Mouse (Mus musculus) midbrain, embryonic 13.5 days (tissue): ENCODE measurements around the gene Rdh12. TPM values are rescaled to one million over a fixed set of nuclear protein-coding genes. Genes with fewer than 3 reads are reported as not detected.
"Not testable (repeated sequence)": the region's sequence is repeated elsewhere in the genome, so short reads cannot be mapped to it uniquely, and the experiment has no call there.

Experiments
- ATAC-seq: fragments of 200-750 bp; cut with Nextera tagmentation; 2 replicates; pipeline ENCODE4 v1.8.0; 2017; ENCODE audit warnings: mild to moderate bottlenecking, moderate TSS enrichment, moderate library complexity
- H3K27ac ChIP-seq: fragments of 300-500 bp; sonication (generic); 2 replicates; pipeline ENCODE4 v1.5.1; 2015; ENCODE audit warnings: inconsistent platforms, mild to moderate bottlenecking, moderate library complexity
- H3K27me3 ChIP-seq: fragments of 300-500 bp; sonication (generic); 2 replicates; pipeline ENCODE4 v1.6.1; 2015; ENCODE audit warnings: mild to moderate bottlenecking, inconsistent platforms
- H3K36me3 ChIP-seq: fragments of 300-500 bp; sonication (generic); 2 replicates; pipeline ENCODE4 v1.6.1; 2015; ENCODE audit warnings: mild to moderate bottlenecking, inconsistent platforms
- H3K4me1 ChIP-seq: fragments of 300-500 bp; sonication (generic); replicated peaks from 2 replicates; pipeline ENCODE4 v1.6.1; 2015; ENCODE audit warnings: inconsistent platforms
- H3K4me2 ChIP-seq: fragments of 300-500 bp; sonication (generic); replicated peaks from 2 replicates; pipeline ENCODE4 v1.6.1; 2015; ENCODE audit warnings: moderate library complexity, mild to moderate bottlenecking, inconsistent platforms
- H3K4me3 ChIP-seq: fragments of 300-500 bp; sonication (generic); replicated peaks from 2 replicates; pipeline ENCODE4 v1.5.1; 2015; ENCODE audit warnings: mild to moderate bottlenecking, inconsistent platforms
- H3K9ac ChIP-seq: fragments of 300-500 bp; sonication (generic); replicated peaks from 2 replicates; pipeline ENCODE4 v1.6.1; 2015; ENCODE audit warnings: mild to moderate bottlenecking, inconsistent platforms
- H3K9me3 ChIP-seq: fragments of 300-500 bp; sonication (generic); 2 replicates; pipeline ENCODE4 v1.6.1; 2016; ENCODE audit warnings: mild to moderate bottlenecking, inconsistent platforms
- WGBS: fragments of 180-500 bp; shearing (Covaris S2); methylation state at CpG from one replicate; pipeline ENCODE4 v1.1.7; 2015; 5-methylcytosine and 5-hydroxymethylcytosine counted together
- polyA plus RNA-seq: library from polyadenylated mRNA; unstranded; fragments of >200 nt; fragmentation: Nextera tagmentation; extraction: Ambion mirVana; gene quantifications from 2 replicates; pipeline ENCODE4 v1.2.1, GENCODE M21; 2015

The Rdh12 gene
- polyA plus RNA-seq: 0.67 and 1.1 TPM in 2 replicates

DNA sequence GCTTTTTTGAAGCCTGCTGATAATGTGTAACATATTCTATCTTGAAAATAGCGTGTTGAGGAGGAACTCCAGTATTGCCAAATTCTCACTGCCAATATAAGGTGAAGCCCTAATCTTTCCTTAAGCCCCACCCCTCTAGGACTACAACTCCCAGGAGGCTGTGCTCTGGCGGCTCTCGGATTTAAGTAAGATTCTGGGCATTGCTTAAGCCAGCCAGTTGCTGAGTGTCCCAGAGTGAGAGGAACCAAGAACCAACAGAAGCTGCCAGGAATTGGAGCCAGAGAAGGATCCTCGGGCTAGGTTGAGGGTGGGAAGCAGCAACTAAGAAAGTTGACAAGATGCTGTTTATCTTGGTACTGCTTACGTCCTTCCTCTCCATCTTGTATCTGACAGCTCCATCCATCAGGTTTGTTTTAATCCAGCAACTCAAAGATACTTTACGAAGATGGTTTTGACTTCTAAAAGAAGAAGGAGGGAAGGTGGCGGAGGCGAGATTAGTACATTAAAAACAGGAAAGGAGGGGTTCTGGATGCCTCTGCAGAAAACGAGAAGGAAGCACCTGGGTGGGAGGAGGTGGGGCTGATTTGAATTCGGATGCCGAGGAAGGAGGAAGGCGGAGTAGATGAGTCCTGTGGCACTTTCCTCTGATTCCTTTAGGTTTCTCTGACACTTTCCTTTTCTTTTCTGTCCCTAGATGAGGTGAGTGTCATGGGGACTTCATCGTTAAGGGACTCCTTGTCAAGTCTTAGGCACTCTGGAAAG lies at the start of gene Rdh12:
Gene Rdh12, plus strand, starts transcription at position 212 of the 762 bp plus-strand sequence.
- H3K9me3 ChIP-seq: no peaks in the 10 kb centered on the region
- WGBS: 5% methylated on average over 13 of the region's 13 CpGs
- 0 out of 2 replicates have a peak, but pooled peaks have one; percentile 53 for ATAC-seq
- peaks cover 10% of the 10 kb centered on the region for H3K4me1 ChIP-seq
- H3K4me2 ChIP-seq: peak within 1 kb of the TSS; percentile 65
- peak within 1 kb of the TSS; percentile 46; the same call in 1 of the 2 replicates for H3K9ac ChIP-seq
- no peaks in the 10 kb centered on the region for H3K36me3 ChIP-seq
- H3K27ac ChIP-seq: no peak within 1 kb of the TSS
- H3K4me3 ChIP-seq: peak within 1 kb of the TSS; percentile 47
- H3K27me3 ChIP-seq: no peaks in the 10 kb centered on the region

DNA sequence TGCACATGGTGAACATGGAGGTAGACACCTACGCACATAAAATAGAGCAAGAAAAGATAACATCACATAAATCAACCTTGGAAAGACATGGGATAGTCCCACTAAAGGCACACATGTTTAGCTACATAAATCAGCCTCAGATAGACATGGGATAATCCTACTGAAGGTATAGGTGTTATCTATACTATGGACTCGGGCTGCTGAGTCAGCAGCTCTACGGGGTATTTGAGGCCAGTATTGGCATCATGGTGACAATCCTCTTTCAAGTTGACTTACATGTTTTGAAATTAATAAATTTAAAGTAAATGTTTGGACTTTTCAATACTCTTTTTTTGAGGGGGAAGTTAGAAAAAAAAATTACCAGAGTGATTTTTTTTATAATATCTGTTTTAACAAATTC lies 45.8 kb upstream of the Rdh12 start:
- Histone ChIP-seq H3K4me2 (no peak overlapping the region), H3K4me3 (no peak overlapping the region), H3K9me3 (no peaks in the 10 kb centered on the region), H3K36me3 (peaks cover 72% of the 10 kb centered on the region), H3K4me1 (no peaks in the 10 kb centered on the region), H3K9ac (no peak overlapping the region), H3K27ac (no peak overlapping the region), H3K27me3 (no peaks in the 10 kb centered on the region)
- no peak for ATAC-seq
- WGBS: 96% methylated on average over 3 of the region's 3 CpGs

DNA sequence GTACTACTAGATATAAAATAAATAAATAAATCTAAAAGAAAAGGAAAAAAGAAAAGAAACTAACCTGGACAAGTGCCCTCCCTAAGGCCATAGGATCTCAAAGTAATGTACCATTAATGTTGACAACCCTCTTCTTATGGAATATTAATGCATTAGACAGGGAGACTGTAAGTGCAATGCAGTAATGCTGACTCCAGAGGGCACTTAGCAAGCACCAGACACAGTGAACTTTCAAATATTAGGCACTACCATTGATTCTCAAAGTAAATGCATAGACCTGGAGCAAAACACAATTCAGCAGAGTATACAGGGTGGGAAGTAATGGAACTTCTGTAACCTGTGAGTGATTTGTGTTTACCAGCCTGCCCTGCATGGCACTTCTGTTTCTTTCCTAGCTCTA lies 39.5 kb upstream of the Rdh12 start:
- H3K4me3 ChIP-seq: no peak overlapping the region
- H3K27me3 ChIP-seq: no peaks in the 10 kb centered on the region
- peaks cover 18% of the 10 kb centered on the region for H3K36me3 ChIP-seq
- no peak overlapping the region for H3K9ac ChIP-seq
- ATAC-seq: no peak
- H3K27ac ChIP-seq: no peak overlapping the region
- no peaks in the 10 kb centered on the region for H3K9me3 ChIP-seq
- no peak overlapping the region for H3K4me2 ChIP-seq
- peaks cover 16% of the 10 kb centered on the region for H3K4me1 ChIP-seq

DNA sequence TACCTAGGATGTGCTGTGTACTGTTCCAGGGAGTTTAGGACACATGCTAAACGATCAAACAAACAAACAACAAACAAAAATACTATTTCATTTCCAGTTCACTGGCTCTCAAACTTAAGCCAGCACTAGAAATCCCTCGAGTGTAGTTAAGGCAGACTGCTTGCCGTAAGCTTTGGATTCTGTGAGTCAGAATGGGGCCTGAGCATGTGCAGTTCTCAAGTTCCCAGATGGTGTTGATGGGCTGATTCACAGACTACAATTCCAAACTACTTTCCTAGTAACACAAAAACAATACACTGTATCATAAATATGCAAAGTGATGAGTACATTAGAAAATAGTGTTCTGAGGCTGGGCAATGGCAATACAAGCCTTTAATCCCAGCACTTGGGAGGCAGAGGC lies 38.3 kb upstream of the Rdh12 start:
- no peak for ATAC-seq
- 89% methylated on average over 3 of the region's 3 CpGs for WGBS
- no peak overlapping the region for H3K27ac ChIP-seq
- H3K27me3 ChIP-seq: no peaks in the 10 kb centered on the region
- H3K4me2 ChIP-seq: no peak overlapping the region
- no peaks in the 10 kb centered on the region for H3K9me3 ChIP-seq
- peaks cover 16% of the 10 kb centered on the region for H3K4me1 ChIP-seq
- H3K9ac ChIP-seq: no peak overlapping the region
- no peak overlapping the region for H3K4me3 ChIP-seq
- H3K36me3 ChIP-seq: peaks cover 11% of the 10 kb centered on the region

DNA sequence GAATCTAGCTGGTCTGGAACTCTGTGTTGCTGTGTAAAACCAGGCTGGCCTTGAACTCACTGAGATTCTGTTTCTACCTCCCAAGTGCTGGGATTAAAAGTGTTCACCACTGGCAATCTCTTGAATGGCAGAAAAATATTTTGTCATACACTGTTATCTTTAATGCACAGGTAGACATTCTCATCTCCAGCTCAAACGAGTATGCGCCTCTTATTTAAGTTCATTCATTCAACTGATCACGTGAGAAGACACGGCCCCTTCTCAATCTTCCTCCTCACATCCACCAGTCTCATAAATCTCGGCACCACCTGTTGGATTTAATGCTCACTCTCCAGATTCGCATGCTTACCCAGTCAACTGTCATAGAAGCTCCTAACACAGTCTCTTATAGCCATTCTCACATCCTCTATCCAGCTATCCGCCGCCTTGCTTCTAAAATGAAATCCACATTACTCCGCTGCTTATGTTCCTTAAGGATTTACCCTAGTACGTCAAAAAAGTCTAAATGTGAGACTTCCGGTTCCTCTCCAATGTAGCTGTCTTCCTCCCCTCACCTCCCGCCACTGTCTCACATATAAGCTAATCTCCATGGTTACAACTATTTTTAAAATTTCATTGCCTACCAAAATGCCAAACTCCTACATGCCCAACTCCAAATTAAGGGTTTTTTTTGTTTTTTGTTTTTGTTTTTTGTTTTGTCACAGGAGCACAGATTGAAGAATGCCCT lies 37.3 kb upstream of the Rdh12 start:
- Histone ChIP-seq H3K27me3 (no peaks in the 10 kb centered on the region), H3K27ac (peak overlapping the region; percentile 94), H3K9ac (peak overlapping the region; percentile 89), H3K4me3 (peak overlapping the region; percentile 99), H3K4me1 (peaks cover 16% of the 10 kb centered on the region), H3K9me3 (no peaks in the 10 kb centered on the region), H3K36me3 (peaks cover 15% of the 10 kb centered on the region), H3K4me2 (peak overlapping the region; percentile 72)
- no peak for ATAC-seq
- 35% methylated on average over 12 of the region's 12 CpGs for WGBS

DNA sequence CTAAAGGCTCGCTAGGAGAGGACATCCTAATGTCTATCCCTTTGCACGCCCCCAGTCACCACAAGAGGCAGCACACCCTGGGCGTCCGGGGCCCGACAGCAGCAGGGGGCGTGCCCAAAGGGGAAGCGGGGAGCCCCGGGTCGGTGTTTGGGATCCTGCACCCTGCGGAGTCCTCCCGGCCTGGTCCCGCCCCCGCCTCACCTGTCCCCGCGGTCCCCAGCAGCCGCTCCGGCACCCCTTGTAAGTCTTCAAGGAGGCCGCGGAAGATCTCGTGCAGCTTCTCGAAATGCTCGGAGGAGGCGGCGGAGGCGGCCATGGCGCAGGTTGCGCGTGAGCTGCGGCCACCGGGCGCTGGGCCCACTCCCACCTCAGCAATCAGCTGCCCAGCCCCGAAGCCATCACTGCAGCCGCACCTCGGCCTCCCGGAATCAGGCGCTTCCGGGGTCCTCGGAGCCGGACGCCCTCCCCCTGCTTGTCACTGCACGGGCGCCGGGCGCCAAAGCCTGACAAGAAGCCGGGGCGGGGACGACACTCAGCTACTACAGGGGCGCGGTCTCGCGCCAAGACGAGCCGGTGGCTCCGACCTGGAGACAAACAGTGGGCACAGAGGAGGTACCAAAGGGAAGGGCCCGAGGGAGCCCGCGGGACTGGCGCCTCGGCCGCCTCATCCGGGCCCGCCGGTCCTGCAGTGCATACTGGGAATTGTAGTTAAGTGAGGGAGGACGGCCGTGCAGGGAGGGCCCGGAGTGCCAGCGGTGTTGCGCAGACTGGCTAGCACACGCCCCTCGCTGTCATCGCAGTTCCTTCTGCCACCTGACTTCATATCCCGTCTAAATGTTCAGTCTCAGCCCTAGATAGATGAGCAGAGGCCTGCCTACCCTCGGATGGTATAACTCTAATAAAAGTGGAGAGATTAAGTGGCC lies 36.4 kb upstream of the Rdh12 start, which contains the start of gene Vti1b:
Gene Vti1b, minus strand, starts transcription at position 649 of the 923 bp plus-strand sequence.
- Histone ChIP-seq H3K9ac (peak within 1 kb of the TSS; percentile 89), H3K9me3 (no peaks in the 10 kb centered on the region), H3K4me2 (peak within 1 kb of the TSS; percentile 72), H3K36me3 (peaks cover 24% of the 10 kb centered on the region), H3K27me3 (no peaks in the 10 kb centered on the region), H3K4me1 (peaks cover 16% of the 10 kb centered on the region), H3K27ac (peak within 1 kb of the TSS; percentile 94), H3K4me3 (peak within 1 kb of the TSS; percentile 99)
- ATAC-seq: peak; percentile 99
- WGBS: under 1% methylated on average over 73 of the region's 73 CpGs

DNA sequence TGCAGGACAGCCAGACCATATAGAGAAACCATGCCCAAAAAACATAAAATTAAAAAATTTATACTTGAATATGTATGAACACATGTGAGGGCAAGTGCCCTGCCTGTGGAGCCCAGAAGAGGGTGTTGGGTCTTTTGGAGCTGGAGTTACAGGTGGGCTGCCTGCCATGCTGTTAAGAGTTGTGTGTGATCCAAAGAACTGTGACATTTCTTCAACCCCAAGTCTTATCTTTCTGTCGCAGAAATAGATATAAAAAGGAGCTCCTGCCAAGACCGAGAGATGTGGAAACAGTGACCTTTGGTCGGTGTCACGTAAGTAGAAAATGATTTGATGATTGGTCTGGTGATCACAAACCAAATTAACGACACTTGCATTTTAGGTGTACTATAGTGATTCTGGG lies 35.0 kb upstream of the Rdh12 start:
- H3K4me2 ChIP-seq: no peak overlapping the region
- no peak for ATAC-seq
- no peaks in the 10 kb centered on the region for H3K27me3 ChIP-seq
- H3K9me3 ChIP-seq: no peaks in the 10 kb centered on the region
- H3K4me3 ChIP-seq: no peak overlapping the region
- H3K4me1 ChIP-seq: peaks cover 16% of the 10 kb centered on the region
- H3K36me3 ChIP-seq: peaks cover 33% of the 10 kb centered on the region
- WGBS: 89% methylated on average over 5 of the region's 5 CpGs
- H3K27ac ChIP-seq: no peak overlapping the region
- no peak overlapping the region for H3K9ac ChIP-seq

DNA sequence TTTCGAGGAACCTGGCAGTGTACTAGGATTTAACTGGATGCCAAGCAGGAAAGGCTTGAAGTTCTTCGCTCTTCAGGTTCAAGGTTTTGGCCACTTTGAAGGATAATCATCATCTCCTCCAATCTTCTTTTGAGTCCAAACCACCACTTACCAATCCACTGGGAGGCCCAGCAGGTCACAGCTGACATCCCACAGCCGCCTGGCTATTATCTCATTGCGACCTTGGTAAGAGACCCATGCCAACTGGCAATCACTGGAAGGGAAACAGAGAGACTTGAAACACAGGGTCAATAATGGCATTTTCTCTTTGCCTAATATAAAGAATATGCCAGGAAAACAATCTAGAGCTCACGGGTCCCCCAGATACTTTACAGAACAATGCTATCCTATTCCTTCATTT lies 32.7 kb upstream of the Rdh12 start:
- Histone ChIP-seq H3K27ac (no peak overlapping the region), H3K27me3 (no peaks in the 10 kb centered on the region), H3K9me3 (no peaks in the 10 kb centered on the region), H3K36me3 (peaks cover 44% of the 10 kb centered on the region), H3K4me1 (peaks cover 7% of the 10 kb centered on the region), H3K4me2 (no peak overlapping the region), H3K9ac (no peak overlapping the region), H3K4me3 (no peak overlapping the region)
- no peak for ATAC-seq
- 93% methylated on average over 5 of the region's 5 CpGs for WGBS

DNA sequence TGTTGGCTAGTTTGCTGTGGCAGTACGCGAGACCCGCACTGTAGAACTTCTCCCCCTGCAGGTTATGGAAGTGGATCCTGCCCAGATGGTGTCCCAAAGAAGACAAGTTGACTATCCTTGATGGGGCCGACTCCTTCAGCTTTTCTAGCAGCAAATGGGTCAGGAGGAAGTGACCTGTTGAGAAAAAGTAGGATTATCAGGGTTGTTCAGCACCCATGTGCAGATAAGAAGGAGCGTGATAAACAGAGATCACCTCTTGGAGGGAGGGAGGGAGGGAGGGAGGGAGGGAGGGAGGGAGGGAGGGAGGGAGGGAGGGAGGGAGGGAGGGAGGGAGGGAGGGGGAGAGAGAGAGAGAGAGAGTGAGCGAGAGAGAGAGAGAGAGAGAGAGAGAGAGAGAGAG lies 23.6 kb upstream of the Rdh12 start:
- not testable (repeated sequence) for H3K4me2 ChIP-seq, H3K9me3 ChIP-seq, ATAC-seq, H3K27me3 ChIP-seq, H3K4me3 ChIP-seq, H3K27ac ChIP-seq, H3K9ac ChIP-seq, H3K4me1 ChIP-seq
- WGBS: 97% methylated on average over 5 of the region's 6 CpGs
- H3K36me3 ChIP-seq: peaks cover 77% of the 10 kb centered on the region

DNA sequence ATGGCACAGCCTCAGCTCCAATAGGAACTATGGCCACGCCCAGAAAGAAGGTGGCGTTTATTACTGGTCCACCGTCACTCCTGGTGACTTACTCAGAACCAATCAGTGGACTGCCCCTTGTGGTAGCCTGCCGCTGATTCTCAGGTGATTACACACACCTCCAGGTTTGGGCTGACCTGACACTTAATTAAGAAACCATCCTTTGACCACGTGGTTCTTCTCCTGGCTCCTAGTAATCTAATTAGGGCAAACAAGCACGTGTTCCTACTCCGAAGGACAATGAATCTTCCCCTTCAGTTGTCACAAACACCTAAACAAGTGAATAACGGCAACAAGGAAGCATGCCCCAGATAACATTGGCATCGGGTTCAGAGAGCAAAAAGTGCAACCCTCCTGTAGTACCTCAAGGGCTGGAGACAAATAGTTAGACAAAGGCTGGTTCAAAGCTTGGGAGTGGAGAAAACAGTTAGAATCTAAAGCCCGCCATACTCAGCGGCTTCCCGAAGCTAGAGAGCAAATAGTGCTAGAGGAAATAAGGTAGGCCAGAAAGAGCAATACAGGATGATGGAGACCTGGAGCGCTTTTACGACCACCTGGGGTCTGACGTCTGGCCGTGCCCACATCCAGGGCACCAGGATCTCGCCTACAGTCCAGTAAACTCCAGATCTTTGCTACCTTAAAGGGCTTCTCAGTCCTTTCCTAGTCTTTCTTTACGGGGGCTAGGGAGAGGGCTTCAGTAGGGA lies 17.6 kb upstream of the Rdh12 start:
- Histone ChIP-seq H3K36me3 (peaks cover 24% of the 10 kb centered on the region), H3K9me3 (no peaks in the 10 kb centered on the region), H3K9ac (peak overlapping the region; percentile 70), H3K27me3 (no peaks in the 10 kb centered on the region), H3K4me2 (peak overlapping the region; percentile 87), H3K27ac (peak overlapping the region; percentile 63), H3K4me3 (peak overlapping the region; percentile 75), H3K4me1 (peaks cover 18% of the 10 kb centered on the region)
- ATAC-seq: peak; percentile 95
- under 1% methylated on average over 18 of the region's 18 CpGs for WGBS

DNA sequence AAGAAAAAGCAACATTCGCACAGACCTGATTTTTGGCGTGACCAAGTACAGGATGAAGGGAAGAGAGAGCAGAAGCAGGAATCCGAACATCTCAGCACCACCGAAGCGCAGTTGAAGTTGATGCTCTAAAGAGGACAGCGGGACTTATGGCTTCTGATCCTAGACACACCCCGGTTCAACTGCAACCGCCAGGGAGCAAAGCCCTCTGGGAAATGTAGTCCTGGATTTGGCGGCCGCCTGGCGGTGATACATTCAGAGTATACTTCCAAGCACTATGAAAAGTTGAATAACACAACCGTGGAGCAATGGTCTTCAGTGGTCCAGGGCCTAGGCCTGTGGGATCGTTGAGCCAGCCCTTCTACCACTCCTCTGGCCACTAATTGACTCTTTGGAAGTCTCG lies 17.0 kb upstream of the Rdh12 start:
- peak overlapping the region; percentile 75 for H3K4me3 ChIP-seq
- H3K36me3 ChIP-seq: peaks cover 18% of the 10 kb centered on the region
- 6% methylated on average over 14 of the region's 14 CpGs for WGBS
- no peaks in the 10 kb centered on the region for H3K27me3 ChIP-seq
- H3K27ac ChIP-seq: peak overlapping the region; percentile 63
- H3K9me3 ChIP-seq: no peaks in the 10 kb centered on the region
- peaks cover 18% of the 10 kb centered on the region for H3K4me1 ChIP-seq
- peak; percentile 91 for ATAC-seq
- H3K9ac ChIP-seq: peak overlapping the region; percentile 70
- peak overlapping the region; percentile 87 for H3K4me2 ChIP-seq
